Mouse (Mus musculus): ENCODE results near the gene Tedc2.

DNA sequence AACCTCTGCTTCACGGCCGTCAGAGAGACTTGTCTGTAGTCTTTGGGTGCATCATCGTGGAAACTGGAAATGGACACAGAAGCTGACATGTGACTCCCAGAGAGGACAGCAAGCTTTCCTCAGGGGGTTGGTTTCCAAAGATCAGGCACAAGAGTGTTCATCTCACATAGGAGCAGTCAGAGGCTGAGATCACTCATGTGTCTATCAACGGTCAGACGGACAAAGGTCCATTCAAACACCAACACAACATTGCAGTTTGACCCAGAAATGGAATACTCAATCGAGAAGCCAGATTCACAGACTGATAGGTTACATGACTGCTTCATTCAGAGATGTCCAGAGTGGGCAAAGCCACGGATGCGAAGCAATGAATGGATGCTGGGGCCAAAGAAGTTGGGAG, 6.1 kb upstream of the Tedc2 start:
- TF ChIP-seq CTCF (IDR thresholded peaks at IDR 0.05; ENCODE audit: extremely low read depth, insufficient read length, insufficient replicate concordance, low read depth, low read length) (no peak), POLR2A (IDR thresholded peaks at IDR 0.05; ENCODE audit: low read depth, low read length) (no peak)
